Mouse (Mus musculus) midbrain, embryonic 11.5 days (tissue): Measurements from ENCODE around the gene Ppfia4. TPM values are rescaled to one million over a fixed set of nuclear protein-coding genes. Genes with fewer than 3 reads are reported as not detected.

ENCODE experiments used
- ATAC-seq: fragments of 200-750 bp; cut with Nextera tagmentation; 2 replicates; pipeline ENCODE4 v1.8.0; 2017; ENCODE audit warnings: moderate TSS enrichment, moderate library complexity; ENCODE audit not compliant: low FRiP score
- DNase-seq: peaks from one replicate; pipeline ENCODE4 v3.0.0; 2015; ENCODE audit warnings: low spot score; ENCODE audit errors: missing footprints
- H3K27ac ChIP-seq: fragments of 300-500 bp; sonication (generic); 2 replicates; pipeline ENCODE4 v1.5.1; 2014; ENCODE audit warnings: low read depth, low read length
- H3K27me3 ChIP-seq: fragments of 300-500 bp; sonication (generic); 2 replicates; pipeline ENCODE4 v1.6.1; 2014; ENCODE audit warnings: mild to moderate bottlenecking, low read length, moderate library complexity, mixed read lengths; ENCODE audit not compliant: control insufficient read depth, insufficient read depth
- H3K36me3 ChIP-seq: fragments of 300-500 bp; sonication (generic); 2 replicates; pipeline ENCODE4 v1.6.1; 2014; ENCODE audit warnings: mild to moderate bottlenecking, low read length, moderate library complexity, mixed read lengths; ENCODE audit not compliant: control insufficient read depth, insufficient read depth
- H3K4me1 ChIP-seq: fragments of 300-500 bp; sonication (generic); 2 replicates; pipeline ENCODE4 v1.6.1; 2014; ENCODE audit warnings: low read length; ENCODE audit not compliant: control insufficient read depth, insufficient read depth
- H3K4me2 ChIP-seq: fragments of 300-500 bp; sonication (generic); 2 replicates; pipeline ENCODE4 v1.6.1; 2014; ENCODE audit warnings: mild to moderate bottlenecking, moderate library complexity
- H3K4me3 ChIP-seq: fragments of 300-500 bp; sonication (generic); 2 replicates; pipeline ENCODE4 v1.5.1; 2014; ENCODE audit warnings: low read depth, low read length
- H3K9ac ChIP-seq: fragments of 300-500 bp; sonication (generic); 2 replicates; pipeline ENCODE4 v1.6.1; 2014; ENCODE audit warnings: low read length
- H3K9me3 ChIP-seq: fragments of 300-500 bp; sonication (generic); 2 replicates; pipeline ENCODE4 v1.6.1; 2016; ENCODE audit warnings: low read length; ENCODE audit not compliant: control insufficient read depth
- WGBS: fragments of 180-500 bp; shearing (Covaris S2); extraction: QIAGEN DNeasy Blood & Tissue Kit; methylation state at CpG from one replicate; pipeline ENCODE4 v1.1.7; 2014; 5-methylcytosine and 5-hydroxymethylcytosine counted together
- polyA plus RNA-seq: library from polyadenylated mRNA; unstranded; fragments of >200 nt; fragmentation: Nextera tagmentation; extraction: Ambion mirVana; gene quantifications from 2 replicates; pipeline ENCODE4 v1.2.1, GENCODE M21; 2014

The Ppfia4 gene
- polyA plus RNA-seq = 1.9 and 2.6 TPM in 2 replicates

- no peaks in the 10 kb centered on the region for H3K36me3 ChIP-seq
- no peak within 1 kb of the TSS for H3K4me3 ChIP-seq
- no peak within 1 kb of the TSS for H3K27ac ChIP-seq
- H3K9ac ChIP-seq = no peak within 1 kb of the TSS
- ATAC-seq = peak; percentile 48
- H3K9me3 ChIP-seq = no peaks in the 10 kb centered on the region
- no peak within 1 kb of the TSS for H3K4me2 ChIP-seq
- H3K27me3 ChIP-seq = no peaks in the 10 kb centered on the region
- WGBS = 58% methylated on average over 13 of the region's 13 CpGs
- H3K4me1 ChIP-seq = no peaks in the 10 kb centered on the region
- DNase-seq = peak; percentile 17
Measured at GRCm38 (mm10) chr1:134332770-134333271, at the start of gene Ppfia4. TSS of gene Ppfia4 (minus strand) at chr1:134332928.

GRCm38 (mm10) chr1:134381795-134382625 lies 49.3 kb upstream of the Ppfia4 start:
- no peak overlapping the region for H3K9ac ChIP-seq
- 16% methylated on average over 19 of the region's 19 CpGs for WGBS
- peak; percentile 89 for DNase-seq

GRCm38 (mm10) chr1:134381051-134381450 lies 48.3 kb upstream of the Ppfia4 start:
- WGBS = 88% methylated on average over 2 of the region's 2 CpGs
- no peak overlapping the region for H3K4me2 ChIP-seq
- H3K27me3 ChIP-seq = no peaks in the 10 kb centered on the region
- H3K36me3 ChIP-seq = no peaks in the 10 kb centered on the region
- H3K27ac ChIP-seq = no peak overlapping the region
- no peaks in the 10 kb centered on the region for H3K9me3 ChIP-seq
- H3K4me3 ChIP-seq = no peak overlapping the region
- no peak overlapping the region for H3K9ac ChIP-seq
- ATAC-seq (no peak), DNase-seq (no peak)
- peaks cover 2% of the 10 kb centered on the region; the same call in 1 of the 2 replicates for H3K4me1 ChIP-seq

More at GRCm38 (mm10) chr1:134381795-134382625, 49.3 kb upstream of the Ppfia4 start:
- Histone ChIP-seq H3K4me2 (peak overlapping the region; percentile 30), H3K27me3 (no peaks in the 10 kb centered on the region), H3K4me1 (peaks cover 2% of the 10 kb centered on the region; the same call in 1 of the 2 replicates), H3K9me3 (no peaks in the 10 kb centered on the region), H3K27ac (no peak overlapping the region), H3K4me3 (peak overlapping the region; percentile 10), H3K36me3 (no peaks in the 10 kb centered on the region)
- no peak for ATAC-seq

GRCm38 (mm10) chr1:134374124-134374523 lies 41.4 kb upstream of the Ppfia4 start:
- H3K4me2 ChIP-seq = no peak overlapping the region
- H3K4me1 ChIP-seq = no peaks in the 10 kb centered on the region
- 88% methylated on average over 2 of the region's 2 CpGs for WGBS
- no peaks in the 10 kb centered on the region for H3K36me3 ChIP-seq
- no peak for ATAC-seq
- no peak for DNase-seq
- H3K9ac ChIP-seq = no peak overlapping the region
- no peaks in the 10 kb centered on the region for H3K27me3 ChIP-seq
- no peak overlapping the region for H3K4me3 ChIP-seq
- no peak overlapping the region for H3K27ac ChIP-seq
- no peaks in the 10 kb centered on the region; the same call in 1 of the 2 replicates for H3K9me3 ChIP-seq

- Histone ChIP-seq H3K27me3 (no peaks in the 10 kb centered on the region), H3K4me1 (no peaks in the 10 kb centered on the region), H3K36me3 (no peaks in the 10 kb centered on the region), H3K9me3 (no peaks in the 10 kb centered on the region; the same call in 1 of the 2 replicates), H3K4me2 (no peak overlapping the region), H3K27ac (no peak overlapping the region), H3K9ac (no peak overlapping the region), H3K4me3 (no peak overlapping the region)
- ATAC-seq = no peak
- WGBS = 51% methylated on average over 9 of the region's 9 CpGs
- no peak for DNase-seq
Measured at GRCm38 (mm10) chr1:134368777-134369337, 36.1 kb upstream of the Ppfia4 start.

- DNase-seq = peak; percentile 81
- whole genome bisulfite sequencing = 66% methylated on average over 5 of the region's 5 CpGs
Measured at GRCm38 (mm10) chr1:134365491-134365890, 32.8 kb upstream of the Ppfia4 start.

GRCm38 (mm10) chr1:134363194-134363593 lies 30.5 kb upstream of the Ppfia4 start:
- Histone ChIP-seq H3K27me3 (no peaks in the 10 kb centered on the region), H3K4me1 (peaks cover 7% of the 10 kb centered on the region), H3K9me3 (no peaks in the 10 kb centered on the region), H3K4me2 (no peak overlapping the region), H3K27ac (no peak overlapping the region), H3K36me3 (peaks cover 3% of the 10 kb centered on the region; the same call in 1 of the 2 replicates), H3K4me3 (no peak overlapping the region), H3K9ac (no peak overlapping the region)
- ATAC-seq (no peak), DNase-seq (peak; percentile 10)
- WGBS = 78% methylated on average over 4 of the region's 4 CpGs

More at GRCm38 (mm10) chr1:134365491-134365890, 32.8 kb upstream of the Ppfia4 start:
- H3K9ac ChIP-seq = no peak overlapping the region
- H3K27me3 ChIP-seq = no peaks in the 10 kb centered on the region
- H3K4me1 ChIP-seq = peaks cover 6% of the 10 kb centered on the region
- H3K4me3 ChIP-seq = no peak overlapping the region
- H3K36me3 ChIP-seq = no peaks in the 10 kb centered on the region
- no peak for ATAC-seq
- H3K4me2 ChIP-seq = no peak overlapping the region
- no peak overlapping the region for H3K27ac ChIP-seq
- no peaks in the 10 kb centered on the region; the same call in 1 of the 2 replicates for H3K9me3 ChIP-seq

GRCm38 (mm10) chr1:134361857-134362212 lies 29.1 kb upstream of the Ppfia4 start, which contains the start of gene Tmem183a:
TSS of gene Tmem183a (minus strand) at chr1:134361979.
- under 1% methylated on average over 38 of the region's 38 CpGs for WGBS
- Histone ChIP-seq H3K4me1 (peaks cover 7% of the 10 kb centered on the region), H3K4me2 (peak within 1 kb of the TSS; percentile 67), H3K36me3 (peaks cover 8% of the 10 kb centered on the region; the same call in 1 of the 2 replicates), H3K4me3 (peak within 1 kb of the TSS; percentile 91), H3K9ac (peak within 1 kb of the TSS; percentile 92), H3K27ac (peak within 1 kb of the TSS; percentile 69; the same call in 1 of the 2 replicates), H3K9me3 (no peaks in the 10 kb centered on the region), H3K27me3 (no peaks in the 10 kb centered on the region)
- DNase-seq = peak; percentile 100
- ATAC-seq = peak; percentile 98
